In genomic region chr14:73116938-73117337, GRCm38 (mm10) we compare ENCODE assay signal across 9 mouse cellular contexts. TPM values are rescaled to one million over a fixed set of nuclear protein-coding genes. Genes with fewer than 3 reads are reported as not detected.
A peak's percentile ranks its signal among the peaks of the same experiment; 100 is the strongest.
DNase-seq lines count a peak whose midpoint lies in the region; ATAC-seq and TF ChIP-seq lines count a peak whose summit lies in the region.
"Had no signal": no experiment of that assay in that cellular context is flagged by ENCODE, and none has a peak within 500 bp of the region (broad histone marks: within the 10 kb centered on the region; RNA-seq: fewer than 3 reads in every experiment).

No protein-coding gene starts in this region.

- intact Hi-C loops in left cerebral cortex, adult 2 months (cut with DNase I): no loop called here

- no peak for TF ChIP-seq EP300 in stomach, postnatal 0 days (optimal IDR thresholded peaks at IDR 0.05)

- H3K4me1 ChIP-seq in neural tube, embryonic 15.5 days: no peaks in the 10 kb centered on the region
- no peaks in the 10 kb centered on the region for H3K4me1 ChIP-seq in cortical plate, adult 2 months (ENCODE audit: control insufficient read depth, insufficient read depth, low read length)
- H3K4me1 ChIP-seq in heart, embryonic 15.5 days (replicated peaks): 0 out of 2 replicates have a peak, but pooled peaks cover 5% of the 10 kb centered on the region
- 0 out of 2 replicates have a peak, but pooled peaks cover 2% of the 10 kb centered on the region for H3K4me1 ChIP-seq in stomach, postnatal 0 days (replicated peaks; ENCODE audit: control insufficient read depth, insufficient read depth)

- H3K27me3 ChIP-seq in neural tube, embryonic 15.5 days (replicated peaks): no peaks in the 10 kb centered on the region
- no peaks in the 10 kb centered on the region for H3K27me3 ChIP-seq in heart, embryonic 15.5 days
- no peaks in the 10 kb centered on the region for H3K27me3 ChIP-seq in stomach, postnatal 0 days (ENCODE audit: control insufficient read depth, insufficient read depth, low read length)
- H3K27me3 ChIP-seq: neural tube, embryonic 13.5 days had no signal

- no peak for TF ChIP-seq POLR2A in cortical plate, adult 2 months (IDR thresholded peaks at IDR 0.05; ENCODE audit: extremely low read depth, insufficient read depth, low read length)

- H3K4me2 ChIP-seq in neural tube, embryonic 15.5 days: peak overlapping the region; percentile 5; the same call in 1 of the 2 replicates
- H3K4me2 ChIP-seq in heart, embryonic 15.5 days: peak overlapping the region; percentile 51
- H3K4me2 ChIP-seq in stomach, postnatal 0 days (replicated peaks; ENCODE audit: low read depth): peak overlapping the region; percentile 25
- H3K4me2 ChIP-seq: neural tube, embryonic 13.5 days had no signal

- ATAC-seq in neural tube, embryonic 15.5 days (ENCODE audit: low FRiP score): no peak
- no peak; the same call in 1 of the 2 replicates for ATAC-seq in heart, embryonic 15.5 days (replicated peaks; ENCODE audit: insufficient number of reproducible peaks, insufficient read depth, low FRiP score, low read depth)
- 0 out of 2 replicates have a peak, but pooled peaks have one; percentile 17 for ATAC-seq in stomach, postnatal 0 days (ENCODE audit: low FRiP score, low TSS enrichment)
- ATAC-seq in erythroid progenitor cell, adult 5-6 weeks (replicated peaks; ENCODE audit: low FRiP score, poor library complexity, severe bottlenecking): no peak

- DNase-seq in neural tube, embryonic 10.5 days (ENCODE audit: extremely low spot score, low spot score): no peak
- peak; percentile 34 to 42 for DNase-seq in left cerebral cortex, adult 2 months (ENCODE audit: extremely low spot score in 1 of 2, low spot score in 2 of 2)
- peak; percentile 79 for DNase-seq in lung, postnatal 25 days (ENCODE audit: low spot score)
- DNase-seq in stomach, postnatal 0 days (ENCODE audit: low spot score): no peak

- H3K36me3 ChIP-seq in neural tube, embryonic 15.5 days: no peaks in the 10 kb centered on the region
- H3K36me3 ChIP-seq in heart, embryonic 15.5 days: no peaks in the 10 kb centered on the region
- H3K36me3 ChIP-seq in stomach, postnatal 0 days (ENCODE audit: control insufficient read depth, insufficient read depth, low read length): no peaks in the 10 kb centered on the region
- H3K36me3 ChIP-seq: neural tube, embryonic 13.5 days had no signal

- no peak overlapping the region for H3K27ac ChIP-seq in neural tube, embryonic 15.5 days (replicated peaks)
- H3K27ac ChIP-seq in cortical plate, adult 2 months (ENCODE audit: insufficient read depth, low read length): no peak overlapping the region
- 0 out of 2 replicates have a peak overlapping the region, but pooled peaks have one; percentile 38 for H3K27ac ChIP-seq in heart, embryonic 15.5 days
- peak overlapping the region; percentile 37; the same call in 1 of the 2 replicates for H3K27ac ChIP-seq in left cerebral cortex, adult 2 months
- H3K27ac ChIP-seq in stomach, postnatal 0 days (replicated peaks): 0 out of 2 replicates have a peak overlapping the region, but pooled peaks have one; percentile 49
- H3K27ac ChIP-seq: neural tube, embryonic 13.5 days had no signal

- no peaks in the 10 kb centered on the region for H3K9me3 ChIP-seq in neural tube, embryonic 15.5 days (replicated peaks)
- H3K9me3 ChIP-seq in heart, embryonic 15.5 days (replicated peaks): no peaks in the 10 kb centered on the region
- H3K9me3 ChIP-seq in stomach, postnatal 0 days (ENCODE audit: control insufficient read depth, low read length): no peaks in the 10 kb centered on the region
- H3K9me3 ChIP-seq: neural tube, embryonic 13.5 days had no signal

- no peak overlapping the region for H3K4me3 ChIP-seq in neural tube, embryonic 15.5 days (replicated peaks)
- no peak overlapping the region for H3K4me3 ChIP-seq in cortical plate, adult 2 months (ENCODE audit: insufficient read depth, low read length)
- H3K4me3 ChIP-seq in heart, embryonic 15.5 days: peak overlapping the region; percentile 26
- H3K4me3 ChIP-seq in left cerebral cortex, adult 2 months: no peak overlapping the region
- H3K4me3 ChIP-seq in stomach, postnatal 0 days (ENCODE audit: low read depth, low read length): peak overlapping the region; percentile 22; the same call in 1 of the 2 replicates
- H3K4me3 ChIP-seq: neural tube, embryonic 13.5 days had no signal

- H3K9ac ChIP-seq in neural tube, embryonic 15.5 days (replicated peaks): no peak overlapping the region
- no peak overlapping the region for H3K9ac ChIP-seq in heart, embryonic 15.5 days
- no peak overlapping the region for H3K9ac ChIP-seq in stomach, postnatal 0 days (ENCODE audit: low read length)
- H3K9ac ChIP-seq: neural tube, embryonic 13.5 days had no signal

- peak; percentile 29; the same call in 1 of the 2 replicates for TF ChIP-seq CTCF in cortical plate, adult 2 months (IDR thresholded peaks at IDR 0.05; ENCODE audit: extremely low read depth, insufficient read depth, low read length)
- peak; percentile 26 for TF ChIP-seq CTCF in left cerebral cortex, adult 2 months (IDR thresholded peaks at IDR 0.05)
- TF ChIP-seq CTCF in stomach, postnatal 0 days (IDR thresholded peaks at IDR 0.05; ENCODE audit: low read depth): peak; percentile 57

- 71% methylated on average over 9 of the region's 9 CpGs for WGBS in neural tube, embryonic 15.5 days
- WGBS in heart, embryonic 15.5 days: 40% methylated on average over 9 of the region's 9 CpGs
- 37% methylated on average over 9 of the region's 9 CpGs for WGBS in stomach, postnatal 0 days

RNA-seq across cellular contexts. Expression of gene Rcbtb2, which starts 5.9 kb away (rescaled TPM):
- 56.8 and 63.3 TPM in 2 replicates for polyA plus RNA-seq in neural tube, embryonic 15.5 days (2015; fragmentation: Nextera tagmentation; extraction: Ambion mirVana)
- 22.9 and 23.8 TPM in 2 replicates for polyA plus RNA-seq in cortical plate, adult 2 months (2012; rRNA removed)
- polyA plus RNA-seq in heart, embryonic 15.5 days (2015; fragmentation: Nextera tagmentation; extraction: Ambion mirVana): 62.0 and 68.1 TPM in 2 replicates
- total RNA-seq in left cerebral cortex, adult 2 months (2021): 10 to 100 TPM; 19.1 to 20.6 TPM
- polyA plus RNA-seq in stomach, postnatal 0 days (2015; fragmentation: Nextera tagmentation; extraction: Ambion mirVana): 42.7 and 44.0 TPM in 2 replicates
- total RNA-seq in erythroid progenitor cell, adult 5-6 weeks (2015; ENCODE audit: low replicate concordance): 4.2 and 11.5 TPM in 2 replicates
- total RNA-seq in erythroid progenitor cell, adult 5-6 weeks (2017; ENCODE audit: low replicate concordance): 4.5 and 10.4 TPM in 2 replicates

Comparison
In these comparisons a context has a peak if more than half of its experiments do, and no peak if none do; other contexts are left out.
1. H3K27ac ChIP-seq: peak in heart, embryonic 15.5 days (single experiment), left cerebral cortex, adult 2 months (single experiment) and stomach, postnatal 0 days (single experiment); none in neural tube, embryonic 15.5 days (single experiment) and cortical plate, adult 2 months (single experiment).
2. H3K4me3 ChIP-seq: peak in heart, embryonic 15.5 days (single experiment) and stomach, postnatal 0 days (single experiment); none in neural tube, embryonic 15.5 days (single experiment), cortical plate, adult 2 months (single experiment) and left cerebral cortex, adult 2 months (single experiment).
3. DNase-seq: peak in left cerebral cortex, adult 2 months (2 of 2) and lung, postnatal 25 days (single experiment); none in neural tube, embryonic 10.5 days (single experiment) and stomach, postnatal 0 days (single experiment).
4. Peak in every context shown above with its lines, with median percentiles within 50 percentile points of each other: H3K4me2 ChIP-seq and CTCF ChIP-seq.